Mouse (Mus musculus): ENCODE data around the gene Chchd6.

Chchd6 gene

DNA sequence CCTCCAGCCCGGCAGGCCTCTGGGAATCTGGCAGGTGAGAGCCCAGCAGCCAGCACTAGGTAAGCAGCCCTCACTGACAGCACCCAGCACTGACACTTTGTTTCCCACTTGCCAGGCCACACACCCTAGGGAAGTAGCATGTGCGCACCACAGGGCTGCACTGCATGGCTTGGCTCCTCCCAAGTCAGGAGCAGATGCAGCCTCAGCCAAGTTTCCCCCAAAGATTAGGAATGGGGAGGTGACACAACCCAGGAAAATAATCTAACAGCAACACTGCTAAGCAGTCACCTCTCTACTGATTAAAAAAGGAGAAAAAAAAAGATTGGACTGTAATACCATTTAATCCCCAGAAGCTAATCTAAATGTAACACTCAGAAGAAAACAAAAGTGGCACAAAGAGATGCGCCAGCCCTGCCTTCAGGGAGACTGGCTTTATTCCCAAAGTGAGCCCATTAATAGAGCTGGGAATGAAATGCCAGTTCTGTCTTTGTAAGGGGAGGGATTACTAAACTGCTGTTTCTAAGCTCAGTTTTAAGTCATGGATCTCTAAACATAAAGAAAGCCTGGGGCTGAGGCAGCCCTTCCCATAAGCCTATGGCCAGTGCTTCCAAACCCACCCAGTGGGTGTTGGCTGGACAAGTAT lies 188.1 kb downstream of the Chchd6 start:
- no peak for DNase-seq (ENCODE audit: low read depth, low spot score)

DNA sequence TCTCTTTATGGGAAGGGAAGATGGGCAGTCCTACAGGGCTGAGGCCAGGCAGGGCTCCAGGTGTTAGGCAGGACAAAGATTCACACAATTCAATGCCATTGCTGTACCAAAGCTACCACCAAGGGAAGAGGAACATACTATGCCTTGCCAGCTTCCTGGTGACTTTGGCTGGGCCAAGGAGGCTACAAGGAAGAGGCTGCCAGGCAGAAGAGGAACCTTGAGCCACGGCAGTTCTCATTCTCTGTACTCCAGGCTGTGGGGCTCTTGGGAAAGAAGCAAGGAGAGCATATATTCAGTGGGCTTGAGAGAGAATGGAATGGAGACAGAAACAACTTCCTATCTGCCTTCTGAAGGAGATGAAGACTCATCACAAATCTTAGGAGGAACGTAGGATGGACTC lies 190.5 kb downstream of the Chchd6 start:
- DNase-seq (ENCODE audit: low read depth, low spot score), result no peak

DNA sequence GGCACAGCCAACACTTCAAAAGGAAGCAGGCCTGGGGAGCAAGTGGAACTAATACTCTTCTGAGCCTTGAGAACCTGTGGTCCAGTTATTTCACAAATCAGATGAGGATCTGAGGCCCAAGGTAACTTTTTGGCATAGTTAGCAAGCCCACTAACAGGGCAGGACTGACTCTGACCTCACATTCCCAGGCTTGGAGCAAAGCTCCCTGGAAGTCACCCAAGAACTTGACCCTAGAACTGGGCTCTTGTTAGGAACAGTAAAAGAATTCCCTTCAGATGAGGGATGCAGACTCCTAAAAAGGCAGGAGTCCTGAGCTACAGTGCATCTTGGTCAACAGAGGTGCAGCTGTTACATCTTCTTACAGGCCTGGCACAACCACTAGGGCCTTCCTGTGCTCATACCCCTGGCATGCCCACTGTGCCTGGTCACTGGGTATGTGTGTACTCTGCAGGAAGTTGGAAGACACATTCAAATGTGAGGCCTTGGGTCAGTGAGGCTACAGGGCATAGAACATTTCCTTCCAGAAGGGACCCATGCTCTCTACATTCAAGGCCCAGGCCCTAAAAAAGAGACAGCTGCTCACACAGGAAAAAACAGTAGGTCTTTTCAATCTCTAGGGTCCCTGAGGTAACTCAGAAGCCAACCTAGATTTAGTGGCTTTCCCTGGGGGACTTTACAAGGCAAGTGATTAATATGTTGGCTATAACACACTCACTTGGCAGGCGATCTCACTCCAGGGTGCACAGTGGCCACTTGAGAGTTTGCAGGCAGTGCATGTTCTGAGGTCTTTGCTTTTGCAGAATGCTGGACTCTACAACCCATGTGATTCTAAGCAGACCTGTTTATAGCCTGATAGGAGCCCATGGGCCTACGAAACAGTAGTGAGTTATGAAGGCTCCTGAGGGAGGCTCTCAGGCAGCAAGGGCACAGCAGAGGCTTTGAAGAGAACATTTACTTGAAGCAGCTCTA lies 191.9 kb downstream of the Chchd6 start:
- DNase-seq (ENCODE audit: low read depth, low spot score), result no peak

DNA sequence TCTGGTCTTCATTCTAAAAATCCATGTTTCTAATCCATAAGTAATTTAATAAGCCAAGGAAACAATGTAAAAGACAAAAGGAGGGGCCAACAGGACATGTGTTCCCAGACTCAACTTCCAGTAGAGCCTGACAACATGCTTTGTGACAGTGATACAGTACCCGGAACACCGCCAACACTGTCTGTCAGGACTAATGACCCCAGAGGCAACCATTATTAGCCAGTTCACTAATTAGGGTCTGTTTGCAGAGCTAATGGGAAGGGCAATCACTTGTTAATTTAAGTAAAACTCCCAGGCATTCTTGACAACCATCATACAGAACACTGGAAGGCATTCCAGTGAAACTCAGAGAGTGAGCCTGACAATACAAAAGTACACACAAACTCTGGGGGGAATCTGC lies 193.0 kb downstream of the Chchd6 start:
- DNase-seq (ENCODE audit: low read depth, low spot score), result no peak

DNA sequence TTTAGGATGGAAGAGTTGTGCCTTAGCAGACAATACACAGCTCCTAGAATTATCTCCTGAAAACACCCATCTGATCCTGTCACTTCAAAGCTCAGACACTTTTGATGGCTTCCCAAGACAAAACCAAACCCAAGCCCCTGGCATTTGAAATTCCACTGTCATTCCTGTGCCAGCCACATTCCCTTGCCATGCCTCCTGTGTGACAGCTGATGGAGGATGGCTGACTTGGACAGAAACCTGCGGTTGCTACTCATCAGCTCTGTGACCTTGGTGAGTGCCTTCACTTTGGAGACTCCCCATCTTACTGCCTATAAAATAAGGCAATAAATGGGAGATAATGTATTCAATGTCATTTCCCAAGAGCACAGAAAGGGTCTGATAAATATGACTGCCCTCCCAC lies 195.9 kb downstream of the Chchd6 start:
- no peak for DNase-seq (ENCODE audit: low read depth, low spot score)

DNA sequence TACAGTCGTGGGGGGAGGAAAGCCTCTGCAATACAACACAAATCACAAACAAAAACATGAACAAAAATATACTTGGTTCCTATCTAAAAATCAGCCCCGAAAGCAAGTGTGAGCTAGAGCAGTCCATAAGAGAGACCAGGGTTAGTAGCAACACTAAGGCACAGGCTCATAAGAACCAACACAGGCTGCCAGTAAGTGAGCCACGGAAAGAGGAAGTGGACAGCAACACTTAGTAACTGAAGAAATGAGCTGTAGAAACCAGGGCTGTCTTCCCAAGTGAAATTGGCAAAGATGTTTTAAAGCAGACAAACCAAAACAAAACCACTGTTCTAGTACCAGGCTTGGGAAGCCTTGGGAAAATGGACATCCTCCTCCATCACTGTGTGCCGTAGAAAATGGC lies 197.5 kb downstream of the Chchd6 start:
- DNase-seq (ENCODE audit: low read depth, low spot score), result no peak

DNA sequence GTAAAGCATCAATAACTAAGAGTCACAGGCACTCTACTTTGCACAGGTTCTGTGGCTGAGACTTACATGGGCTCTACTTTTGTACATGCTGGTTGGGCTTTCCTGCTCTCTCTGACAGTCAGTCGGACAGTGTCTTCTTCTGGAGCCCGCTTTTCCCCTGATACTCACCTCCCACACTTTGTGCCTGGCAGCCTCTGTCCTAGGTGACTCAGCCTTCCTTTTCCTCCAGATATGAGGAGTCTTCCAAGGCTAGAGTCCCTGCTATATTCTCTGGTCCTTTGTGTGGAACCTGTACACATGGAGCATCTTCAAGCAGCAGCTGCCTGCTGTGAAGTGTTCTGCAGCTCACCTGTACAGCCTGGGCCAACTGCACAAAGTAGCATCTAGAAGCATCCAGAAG lies 201.6 kb downstream of the Chchd6 start:
- DNase-seq (ENCODE audit: low read depth, low spot score), result no peak

DNA sequence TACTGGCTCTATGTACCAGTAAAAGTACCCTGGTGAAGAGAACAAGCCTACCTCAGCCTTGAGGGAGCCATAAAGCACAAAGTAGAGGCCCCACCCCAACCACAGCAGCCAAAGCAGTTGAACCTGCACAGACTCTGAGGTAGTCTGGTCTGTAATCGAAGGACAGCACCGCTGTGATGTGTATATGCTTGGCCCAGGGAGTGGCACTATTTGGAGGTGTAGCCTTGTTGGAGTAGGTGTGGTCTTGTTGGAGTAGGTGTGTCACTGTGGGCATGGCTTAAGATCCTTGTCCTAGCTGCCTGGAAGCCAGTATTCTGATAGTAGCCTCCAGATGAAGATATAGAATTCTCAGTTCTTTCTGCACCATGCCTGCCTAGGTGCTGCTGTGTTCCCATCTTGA lies 203.2 kb downstream of the Chchd6 start:
- no peak for DNase-seq (ENCODE audit: low read depth, low spot score)

DNA sequence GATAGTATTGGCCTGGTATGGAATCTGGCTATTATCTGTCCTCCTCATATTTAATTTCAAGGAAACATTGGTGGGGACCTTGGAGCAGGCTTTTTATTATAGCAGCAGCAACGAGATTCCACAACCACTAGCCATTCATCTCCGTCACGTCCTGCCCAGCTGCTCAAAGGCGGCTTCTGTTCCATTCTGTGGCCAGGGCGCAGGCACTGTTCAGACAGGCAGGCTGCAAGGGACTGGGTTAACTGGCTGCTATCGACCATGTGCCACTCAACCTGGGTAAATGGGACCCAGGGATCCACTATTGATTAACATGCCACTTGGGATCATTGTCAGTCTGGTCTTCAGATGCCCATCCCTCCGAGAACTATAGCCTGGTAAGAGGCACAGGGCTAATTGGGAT lies 205.7 kb downstream of the Chchd6 start:
- no peak for DNase-seq (ENCODE audit: low read depth, low spot score)

DNA sequence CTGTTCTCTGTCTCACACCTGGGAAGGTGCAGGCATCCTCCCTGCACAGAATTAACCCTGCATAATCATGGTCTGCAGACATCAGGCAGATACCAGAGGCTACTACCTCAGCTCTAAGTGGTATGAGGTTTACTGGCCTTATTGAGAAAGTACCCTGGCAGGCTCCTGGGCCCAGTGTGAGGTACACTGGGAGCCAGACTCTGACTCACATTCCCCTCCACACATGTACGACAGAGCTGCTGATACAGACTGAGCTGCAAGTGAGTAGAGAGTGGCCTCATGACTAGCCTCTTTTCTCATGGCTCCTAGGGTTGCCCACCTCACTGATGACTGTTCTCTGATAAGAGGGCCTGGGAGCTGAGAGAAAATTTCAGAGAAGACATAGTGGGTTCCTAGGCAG lies 208.5 kb downstream of the Chchd6 start:
- no peak for DNase-seq (ENCODE audit: low read depth, low spot score)

DNA sequence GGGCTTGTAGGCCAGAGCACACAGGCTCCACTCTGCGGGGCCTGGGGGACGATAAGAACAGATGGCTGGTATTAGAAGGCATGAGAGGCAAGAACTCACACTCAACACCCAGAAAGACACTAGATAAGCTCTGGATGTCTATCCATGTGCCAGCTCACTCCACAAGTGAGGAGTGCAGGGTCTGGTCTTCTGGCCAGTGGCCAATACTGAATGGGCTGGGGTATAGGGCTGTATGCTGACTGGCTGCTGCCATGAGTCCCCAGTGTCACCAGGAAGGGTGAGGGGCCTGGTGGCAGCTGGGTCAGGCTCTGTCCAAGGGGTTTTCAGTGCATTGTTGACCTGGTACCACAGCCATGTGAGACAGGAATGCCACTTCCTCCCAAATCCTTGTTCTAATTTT lies 210.8 kb downstream of the Chchd6 start:
- no peak for DNase-seq (ENCODE audit: low read depth, low spot score)

DNA sequence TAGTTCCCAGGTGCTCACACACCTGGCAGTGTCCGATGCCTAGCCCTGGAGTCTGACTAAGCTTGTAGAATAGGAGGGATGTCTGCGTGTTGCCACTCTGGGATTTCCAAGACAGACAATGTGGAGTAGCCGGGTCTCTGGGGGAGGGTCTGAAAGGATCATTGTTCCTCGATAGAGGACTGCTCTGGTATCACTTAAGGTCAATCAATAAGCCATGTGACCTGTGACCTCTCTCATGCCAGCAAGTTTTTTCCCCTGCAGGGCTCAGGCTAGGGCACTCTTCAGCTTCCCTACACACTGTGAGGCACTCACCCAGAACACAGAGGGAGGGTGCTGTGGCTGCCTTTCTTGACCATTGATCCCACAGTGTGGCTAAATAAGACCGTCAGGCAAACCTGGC lies 213.6 kb downstream of the Chchd6 start:
- no peak for DNase-seq (ENCODE audit: low read depth, low spot score)

DNA sequence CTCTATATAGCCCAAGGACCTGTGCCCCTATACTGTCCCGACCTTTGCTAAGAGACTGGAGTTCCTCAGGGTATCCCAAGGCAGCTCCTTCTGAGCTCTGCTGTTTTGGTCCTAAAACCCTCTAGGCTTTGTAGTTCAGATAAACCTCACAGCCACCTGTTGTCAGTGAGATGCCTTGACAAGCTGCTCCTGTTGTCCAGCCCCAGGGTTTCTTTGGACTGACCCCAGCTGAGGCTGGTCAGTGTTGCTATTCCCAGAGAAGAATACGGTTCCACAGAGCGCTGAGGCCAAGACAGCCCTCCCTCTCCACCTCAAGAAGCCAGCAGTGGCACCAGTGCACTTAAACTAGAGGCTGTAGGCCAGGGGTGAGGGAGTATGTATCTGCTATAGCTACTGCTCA lies 214.3 kb downstream of the Chchd6 start:
- DNase-seq (ENCODE audit: low read depth, low spot score), result no peak

DNA sequence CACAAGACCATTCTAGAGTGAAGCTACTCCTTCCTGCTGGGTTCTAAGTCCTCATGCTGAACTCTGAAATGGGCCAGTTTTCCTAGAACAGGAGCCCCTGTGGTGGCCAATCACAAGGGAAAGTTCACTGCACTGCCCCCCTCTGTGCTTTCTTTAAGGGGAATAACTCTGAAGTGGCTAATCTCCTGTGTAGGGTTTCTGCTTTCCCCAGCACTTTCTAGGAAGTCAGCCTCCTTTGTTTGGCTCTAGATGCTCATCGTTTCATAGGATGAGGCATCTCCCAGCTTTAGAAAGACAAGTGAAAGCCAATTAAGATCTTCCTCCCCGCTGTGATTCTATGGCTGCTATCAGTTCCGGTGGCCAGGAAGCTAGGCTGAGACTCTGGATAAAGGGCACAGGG lies 214.7 kb downstream of the Chchd6 start:
- DNase-seq (ENCODE audit: low read depth, low spot score), result no peak

DNA sequence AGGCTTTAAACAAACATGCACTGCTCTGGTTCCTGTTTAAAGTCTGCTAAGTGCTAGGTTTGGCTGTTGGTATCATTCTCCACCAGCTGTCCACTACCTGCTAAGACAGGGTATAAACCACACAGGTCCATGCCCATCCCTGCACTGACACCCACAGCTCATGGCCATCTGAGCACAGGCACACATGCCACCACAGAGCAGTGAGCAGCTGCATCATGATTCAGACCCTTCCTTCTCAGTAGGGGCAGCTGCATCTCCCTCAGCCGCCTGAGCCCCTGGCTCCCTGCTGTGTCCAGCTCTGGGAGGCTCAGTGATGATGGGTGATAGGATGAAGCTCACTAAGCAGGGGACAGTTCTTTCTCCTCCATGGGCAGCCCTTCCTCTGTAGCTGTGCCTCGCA lies 217.2 kb downstream of the Chchd6 start:
- no peak for DNase-seq (ENCODE audit: low read depth, low spot score)

DNA sequence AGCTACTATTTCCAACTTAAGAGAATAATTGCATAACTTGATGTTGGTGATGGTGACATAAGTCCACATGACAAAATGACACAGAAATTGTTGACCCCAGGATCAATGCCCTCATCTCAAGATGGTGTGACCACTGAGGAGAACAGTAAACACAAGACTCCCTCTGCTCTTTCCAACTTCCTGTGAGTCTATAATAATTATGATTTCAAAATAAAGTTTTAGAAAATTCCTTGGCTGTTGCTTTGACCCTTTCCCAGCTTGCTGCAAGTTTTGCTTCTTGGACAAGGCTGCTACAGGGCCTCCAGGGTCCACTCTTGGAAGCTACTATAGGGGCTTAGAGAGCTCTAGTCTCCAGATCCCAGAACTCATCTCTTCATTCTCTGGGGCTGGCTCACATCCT lies 226.6 kb downstream of the Chchd6 start:
- no peak for DNase-seq (ENCODE audit: low read depth, low spot score)

DNA sequence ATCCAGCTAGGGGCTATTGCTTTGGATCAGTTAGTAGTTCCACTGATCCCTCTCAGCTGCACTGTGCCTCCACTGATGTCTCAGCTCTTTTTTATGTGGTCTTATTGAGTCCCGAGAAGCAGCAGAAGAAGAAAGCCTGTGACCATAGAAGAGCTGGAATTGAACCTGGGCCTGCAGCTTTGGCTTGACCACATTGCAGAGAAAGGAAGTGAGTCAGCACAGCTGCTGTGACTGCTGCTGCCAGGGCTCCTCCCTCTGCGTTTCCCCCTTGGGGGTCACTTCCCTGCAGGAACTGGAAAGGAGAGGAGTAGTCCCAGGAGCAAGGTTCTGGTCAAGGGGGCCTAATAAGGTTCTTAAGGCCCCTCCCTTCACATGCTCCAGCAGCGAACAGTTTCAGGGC lies 231.1 kb downstream of the Chchd6 start:
- DNase-seq (ENCODE audit: low read depth, low spot score), result no peak

DNA sequence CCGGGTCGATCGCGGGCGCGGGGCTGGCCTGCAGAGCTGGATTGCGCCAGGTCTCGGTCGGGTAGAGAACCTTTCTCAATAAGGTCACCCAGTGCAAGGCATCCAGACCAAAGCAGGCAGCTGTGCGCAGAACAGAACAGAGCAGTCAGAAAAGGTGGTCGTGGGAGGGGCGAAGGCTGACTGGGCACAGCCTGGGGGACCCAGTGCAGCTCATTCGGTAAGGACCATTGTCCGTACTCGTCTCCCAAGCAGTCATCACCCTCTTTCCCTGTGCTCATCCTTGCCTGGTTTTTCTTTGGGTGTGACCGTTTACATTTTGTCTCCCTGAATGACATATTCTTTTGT lies 232.4 kb downstream of the Chchd6 start:
- DNase-seq (ENCODE audit: low read depth, low spot score), result no peak

DNA sequence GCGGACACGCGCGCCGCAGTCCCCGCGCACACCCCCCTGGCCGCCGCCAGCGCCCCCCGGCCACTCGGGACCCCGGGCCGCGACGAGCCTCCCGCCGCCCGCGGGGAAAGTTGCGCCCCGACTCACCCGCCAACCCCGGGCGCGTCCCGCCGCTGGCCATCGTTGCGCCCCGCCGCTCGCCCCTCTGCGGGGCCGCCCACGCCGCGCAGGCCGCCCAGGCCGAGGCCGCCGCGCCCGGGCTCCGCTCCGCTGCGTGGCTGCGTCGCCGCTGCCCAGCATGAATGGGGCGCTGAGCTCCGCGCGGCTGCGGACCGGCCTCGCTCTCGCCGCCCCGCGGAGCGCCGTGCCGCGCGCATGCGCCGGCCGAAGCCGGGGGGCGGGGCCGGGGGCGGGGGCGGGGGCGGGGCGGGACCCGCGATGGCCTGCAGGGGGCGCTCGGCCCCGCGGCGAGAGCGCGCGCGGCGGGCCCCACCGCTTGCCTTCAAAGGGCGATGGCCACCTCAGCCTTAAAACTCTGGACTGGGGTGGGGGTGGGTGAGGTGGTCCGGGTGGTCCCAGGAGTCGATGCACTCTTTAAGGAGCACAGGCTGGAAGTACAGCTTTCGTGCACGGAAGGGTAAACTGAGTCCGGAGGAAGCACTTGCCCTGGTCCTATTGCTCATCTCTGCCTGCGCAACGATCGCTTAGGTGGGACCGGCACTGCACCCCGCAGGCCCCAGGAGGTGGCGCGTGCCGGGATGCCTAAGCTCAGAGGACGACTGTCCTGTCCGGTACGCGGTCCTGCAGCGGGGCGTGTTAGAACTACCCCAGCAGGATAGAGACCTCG lies 233.0 kb downstream of the Chchd6 start, which contains the start of gene Plxna1:
Gene Plxna1, minus strand, starts transcription at position 340 of the 826 bp plus-strand sequence.
- peak; percentile 28 for DNase-seq (ENCODE audit: low read depth, low spot score)

DNA sequence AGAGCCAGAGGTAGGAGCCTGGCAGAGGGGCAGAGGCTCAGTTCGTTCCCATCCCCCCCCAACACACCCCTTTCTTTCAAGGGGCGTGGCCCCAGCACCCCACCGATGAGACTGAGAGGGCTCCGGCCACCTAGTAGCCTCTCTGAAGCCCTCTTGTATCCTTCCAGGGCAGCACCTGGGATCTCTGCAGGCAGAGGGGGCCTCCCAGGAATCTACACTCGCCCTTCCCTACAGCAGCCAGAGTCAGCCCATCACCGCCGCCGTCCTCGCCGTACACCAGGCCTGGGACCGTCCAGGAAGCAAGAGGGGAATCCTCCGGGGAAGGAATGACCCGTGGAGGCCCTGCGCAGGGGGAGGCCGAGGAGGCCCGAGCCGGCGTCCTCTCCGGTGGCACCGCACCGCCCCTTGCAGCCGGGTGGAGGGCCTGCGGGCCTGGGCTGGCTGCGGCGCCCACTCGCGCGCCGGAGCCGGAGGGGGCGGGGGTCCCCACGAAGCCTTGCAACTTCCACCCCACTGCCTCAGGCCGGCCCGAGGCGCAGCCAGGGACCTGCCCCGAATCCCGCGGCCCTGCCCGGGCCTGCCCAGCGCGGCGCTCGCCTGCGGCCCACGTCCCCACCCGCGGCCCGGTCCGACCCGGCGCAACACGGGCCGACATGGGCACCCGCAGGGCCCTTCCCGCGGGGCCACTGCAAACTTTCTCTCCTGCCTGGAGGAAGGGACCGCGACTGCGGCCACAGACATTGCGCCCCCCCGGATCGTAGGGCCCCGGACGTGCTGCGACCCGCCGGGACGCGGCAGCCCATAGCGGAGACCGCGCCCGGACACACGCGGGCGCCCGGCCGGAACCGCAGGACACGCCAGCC lies 233.8 kb downstream of the Chchd6 start:
- DNase-seq (ENCODE audit: low read depth, low spot score), result peak; percentile 18

DNA sequence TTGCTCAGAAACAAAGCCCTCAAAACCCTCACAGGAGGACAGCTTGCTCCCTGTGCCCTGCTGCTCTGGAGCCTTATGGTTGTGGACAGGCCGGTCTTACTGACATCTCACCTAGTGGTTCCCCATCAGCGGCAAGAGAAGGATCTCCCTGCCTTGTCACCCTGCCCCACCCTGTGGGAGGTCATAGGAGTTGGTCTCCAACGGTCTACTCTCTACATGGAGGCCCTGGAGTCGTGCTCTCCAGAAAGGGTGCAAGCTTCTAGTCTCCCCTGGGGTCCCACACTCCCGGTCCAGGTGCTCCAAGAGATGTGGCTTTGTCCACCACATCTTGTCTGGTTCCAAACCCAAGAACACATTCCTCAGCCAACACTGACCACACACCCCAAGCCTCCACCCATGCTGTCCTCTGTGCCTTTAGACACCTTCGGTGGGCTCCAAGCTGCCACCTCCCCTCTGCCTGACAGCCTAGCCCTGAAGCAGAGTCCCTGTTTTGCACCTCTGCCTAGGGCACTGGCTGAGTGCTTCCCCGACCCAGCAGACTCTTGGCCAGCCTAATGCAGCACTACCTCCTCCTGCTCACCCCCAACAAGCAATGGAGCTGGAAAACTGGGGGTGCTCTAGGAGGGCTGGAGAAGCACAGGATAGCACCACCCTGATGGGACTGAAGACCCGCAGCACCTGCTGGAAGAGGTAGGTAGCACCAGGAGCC lies 234.6 kb downstream of the Chchd6 start:
- no peak for DNase-seq (ENCODE audit: low read depth, low spot score)
